Mouse (Mus musculus) heart, adult 11 months (tissue): ENCODE measurements at regions not wholly inside any gene's neighbourhood (a gene's known extent, or its start where the extent isn't known, plus 50 kb on each side); places are given as distances from the start of the nearest gene placed in this dataset.
"Not testable (repeated sequence)": the region's sequence is repeated elsewhere in the genome, so short reads cannot be mapped to it uniquely, and the experiment has no call there.

ENCODE experiments used
- DNase-seq: peaks from one replicate; pipeline ENCODE4 v3.0.0; 2022

- no peak for DNase-seq
Observed at GRCm38 (mm10) chr13:4858341-4858740, 249.4 kb upstream of the Akr1e1 start.

GRCm38 (mm10) chr13:4839481-4839880 is 230.5 kb upstream of the Akr1e1 start:
- not testable (repeated sequence) for DNase-seq

GRCm38 (mm10) chr13:4826756-4827155 is 217.8 kb upstream of the Akr1e1 start:
- no peak for DNase-seq

GRCm38 (mm10) chr13:4825749-4826148 is 216.8 kb upstream of the Akr1e1 start:
- DNase-seq: not testable (repeated sequence)

- no peak for DNase-seq
Observed at GRCm38 (mm10) chr13:4806876-4807275, 197.9 kb upstream of the Akr1e1 start.

- DNase-seq: no peak
Observed at GRCm38 (mm10) chr13:4800666-4801065, 191.7 kb upstream of the Akr1e1 start.

- DNase-seq: peak; percentile 89
Observed at GRCm38 (mm10) chr13:4791139-4791538, 182.2 kb upstream of the Akr1e1 start.

GRCm38 (mm10) chr13:4790414-4790813 is 181.4 kb upstream of the Akr1e1 start:
- no peak for DNase-seq

- no peak for DNase-seq
Observed at GRCm38 (mm10) chr13:4783290-4783689, 174.3 kb upstream of the Akr1e1 start.

GRCm38 (mm10) chr13:4778264-4778823 is 169.4 kb upstream of the Akr1e1 start:
- DNase-seq: not testable (repeated sequence)

GRCm38 (mm10) chr13:4776855-4777254 is 167.9 kb upstream of the Akr1e1 start:
- DNase-seq: no peak

GRCm38 (mm10) chr13:4772324-4772723 is 163.3 kb upstream of the Akr1e1 start:
- DNase-seq: peak; percentile 93

GRCm38 (mm10) chr13:4771120-4772075 is 162.4 kb upstream of the Akr1e1 start:
- peak; percentile 100 for DNase-seq

GRCm38 (mm10) chr13:4759965-4760364 is 151.0 kb upstream of the Akr1e1 start:
- DNase-seq: no peak

- no peak for DNase-seq
Observed at GRCm38 (mm10) chr13:4756529-4756928, 147.6 kb upstream of the Akr1e1 start.

- no peak for DNase-seq
Observed at GRCm38 (mm10) chr13:4742930-4743329, 134.0 kb upstream of the Akr1e1 start.

- DNase-seq: not testable (repeated sequence)
Observed at GRCm38 (mm10) chr13:4716299-4716698, 107.3 kb upstream of the Akr1e1 start.

- DNase-seq: no peak
Observed at GRCm38 (mm10) chr13:4714724-4715123, 105.8 kb upstream of the Akr1e1 start.

- DNase-seq: no peak
Observed at GRCm38 (mm10) chr13:4712698-4713097, 103.7 kb upstream of the Akr1e1 start.

- not testable (repeated sequence) for DNase-seq
Observed at GRCm38 (mm10) chr13:4699591-4699990, 90.6 kb upstream of the Akr1e1 start.

GRCm38 (mm10) chr13:4666375-4667140 is 57.6 kb upstream of the Akr1e1 start:
- DNase-seq: no peak

- DNase-seq: no peak
Observed at GRCm38 (mm10) chr13:4663390-4663789, 54.4 kb upstream of the Akr1e1 start.

- peak; percentile 94 for DNase-seq
Observed at GRCm38 (mm10) chr13:4662336-4663101, 53.5 kb upstream of the Akr1e1 start.
